Mouse (Mus musculus): ENCODE data around the gene Pcnp.
"Not testable (repeated sequence)": the region's sequence is repeated elsewhere in the genome, so short reads cannot be mapped to it uniquely, and the experiment has no call there.

Pcnp gene

DNA sequence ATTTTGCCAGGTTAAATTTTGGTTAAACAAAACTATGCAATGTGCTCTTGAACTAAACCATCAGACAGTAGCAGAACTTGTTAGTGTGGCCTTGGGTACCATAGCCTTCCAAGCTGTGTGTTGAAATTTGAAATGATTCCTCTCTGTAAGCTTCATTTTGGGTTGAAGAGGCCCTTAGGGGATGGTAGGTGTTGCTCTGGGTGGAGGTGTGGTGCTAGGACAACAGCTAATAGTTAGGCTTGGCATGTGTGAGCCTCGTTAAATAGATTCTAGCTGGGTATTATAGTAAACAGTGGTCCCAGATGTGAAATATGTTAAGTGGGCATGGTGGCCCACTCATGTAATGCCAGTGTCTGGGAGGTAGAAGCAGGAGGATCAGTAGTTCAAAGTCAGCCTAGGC lies 62.3 kb downstream of the Pcnp start:
- DNase-seq (ENCODE audit: low read depth, low spot score) = no peak

DNA sequence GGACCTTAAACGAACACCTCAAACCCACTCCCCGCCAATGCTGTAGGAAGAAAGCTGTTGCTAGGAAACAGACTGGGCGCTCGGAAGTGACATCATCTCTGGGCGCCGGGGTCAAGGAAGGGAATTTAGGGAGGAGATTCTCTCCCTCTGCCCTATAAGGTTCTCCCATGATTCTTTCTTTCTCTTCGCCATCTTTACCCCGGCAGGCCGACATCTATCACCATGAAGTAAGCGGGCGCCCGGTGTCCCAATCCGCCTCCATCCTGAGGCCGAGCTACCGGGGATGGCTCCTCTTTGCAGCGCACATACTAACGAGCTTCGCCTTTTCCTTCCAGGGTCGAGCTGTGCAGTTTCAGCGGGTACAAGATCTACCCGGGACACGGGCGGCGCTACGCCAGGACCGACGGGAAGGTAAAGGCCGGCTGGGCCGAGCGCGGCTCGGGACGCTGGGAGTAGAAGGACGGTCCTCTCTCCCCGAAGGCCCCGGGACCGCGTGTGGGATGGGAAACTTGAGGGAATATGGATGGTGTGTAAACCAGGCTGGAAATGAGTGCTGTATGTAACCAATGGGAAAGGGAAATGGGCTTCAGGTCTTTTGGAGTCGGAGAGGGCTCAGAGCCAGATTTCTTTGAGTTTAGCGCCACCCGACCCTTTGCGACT lies 63.2 kb downstream of the Pcnp start, which contains the start of gene Rpl24:
Rpl24 (plus strand) TSS at position 64 of the 660 bp plus-strand sequence.
- DNase-seq (ENCODE audit: low read depth, low spot score) = peak; percentile 95

DNA sequence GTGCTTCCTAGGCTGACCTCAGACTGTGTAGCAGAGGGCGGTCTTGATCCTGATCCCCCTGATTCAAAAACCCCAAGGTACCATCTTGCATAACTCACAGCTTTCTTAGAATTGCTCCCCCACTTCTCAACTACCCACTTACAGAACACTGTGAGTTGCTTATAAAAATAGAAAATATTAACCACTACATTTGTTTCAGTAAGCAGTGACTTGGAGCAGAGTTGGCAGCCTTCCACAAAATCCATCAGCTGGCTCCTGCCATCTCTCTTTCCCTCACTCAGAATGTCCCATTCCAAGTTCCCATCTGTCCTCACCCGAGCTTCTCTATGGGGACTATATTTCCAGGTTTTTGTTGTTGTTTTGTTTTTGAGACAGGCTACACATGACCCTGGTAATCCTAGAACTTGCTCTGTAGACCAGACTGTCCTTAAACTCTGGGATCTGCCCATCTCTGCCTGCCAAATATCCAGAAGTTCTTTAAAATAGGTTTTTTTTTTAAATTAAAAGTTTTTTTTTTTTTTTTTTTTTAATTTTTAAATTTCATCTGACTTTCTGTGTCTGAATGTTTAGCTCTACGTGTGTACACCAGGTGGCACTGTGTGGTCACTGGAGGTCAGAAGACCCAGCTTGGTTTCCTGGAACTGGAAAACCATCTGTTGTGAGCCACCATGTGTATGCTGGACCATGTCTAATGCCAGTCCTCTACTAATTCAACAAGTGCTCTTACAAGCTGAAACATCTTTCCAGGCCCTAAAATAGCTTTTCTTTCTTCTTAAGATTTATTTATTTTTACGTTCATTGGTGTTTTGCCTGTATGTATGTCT lies 65.2 kb downstream of the Pcnp start:
- DNase-seq (ENCODE audit: low read depth, low spot score) = no peak

DNA sequence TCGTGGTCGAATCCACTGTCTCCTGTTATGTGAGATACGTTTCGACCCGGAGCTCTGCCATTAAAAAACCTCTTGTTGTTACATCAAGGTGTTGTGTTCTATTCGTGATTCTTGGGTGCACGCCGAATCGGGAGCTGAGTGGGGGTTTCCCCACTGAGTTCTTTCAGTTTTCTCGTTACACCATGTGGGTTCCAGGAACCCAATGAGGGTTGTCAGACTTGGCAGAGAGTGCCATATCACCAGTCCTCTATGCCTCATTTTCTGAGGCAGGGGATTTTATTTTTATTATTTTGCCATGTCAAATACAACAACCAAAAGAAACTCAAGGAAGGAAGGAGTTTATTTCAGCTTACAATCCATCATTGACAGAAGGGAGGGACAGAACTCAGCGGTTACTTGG lies 66.5 kb downstream of the Pcnp start:
- not testable (repeated sequence) for DNase-seq (ENCODE audit: low read depth, low spot score)
